Mouse (Mus musculus): ENCODE data around the gene Cdc42se2. TPM values are rescaled to one million over a fixed set of nuclear protein-coding genes. Genes with fewer than 3 reads are reported as not detected.

Cdc42se2 gene
- total RNA-seq, 1 experiment from 2014 or later: 25.1 TPM

GRCm38 (mm10) chr11:54754301-54755147 lies 33.0 kb downstream of the Cdc42se2 start:
- no peak for DNase-seq

DNA sequence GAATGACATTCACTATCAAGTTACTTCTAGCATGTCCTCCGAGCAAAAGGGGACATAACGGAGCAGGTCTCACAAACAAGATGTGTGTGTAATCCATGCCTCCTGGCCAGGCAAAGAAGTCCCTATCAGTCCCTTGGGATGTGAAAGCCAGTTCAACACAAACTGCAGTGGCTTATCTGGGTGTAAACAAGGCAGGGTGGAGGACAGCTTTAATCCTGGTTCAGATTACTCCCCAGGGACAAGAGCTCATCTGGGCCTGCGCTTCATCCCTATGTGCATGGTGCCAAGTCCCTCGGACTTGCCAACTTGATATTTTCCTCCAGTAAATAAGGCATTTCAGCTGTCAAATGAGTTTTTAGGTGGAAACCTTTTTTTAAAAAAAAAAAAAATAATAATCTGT lies 36.0 kb downstream of the Cdc42se2 start:
- DNase-seq: no peak

- no peak for DNase-seq
These were observed 38.6 kb downstream of the Cdc42se2 start for GRCm38 (mm10) chr11:54748891-54749290.

- no peak for DNase-seq
These were observed 43.2 kb downstream of the Cdc42se2 start for GRCm38 (mm10) chr11:54744231-54744630.

DNA sequence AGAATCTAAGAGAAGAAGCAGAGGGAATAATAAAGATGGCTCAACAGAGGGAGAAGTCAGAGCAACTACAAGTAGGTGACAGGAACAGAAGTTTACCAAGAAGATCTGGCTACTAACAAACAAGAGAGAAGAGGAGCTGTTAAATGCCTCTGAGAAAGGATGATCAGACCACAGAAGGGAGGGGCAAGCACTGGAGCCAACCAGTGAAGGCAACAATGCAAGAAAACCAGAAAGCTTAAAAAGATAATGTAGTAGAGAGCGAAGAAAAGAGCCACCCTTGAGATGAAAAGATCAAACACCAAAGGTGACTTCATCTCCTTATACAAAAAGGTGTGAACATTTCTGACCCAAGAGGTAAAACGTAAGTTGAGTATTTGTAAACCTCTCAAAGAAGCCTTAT lies 46.1 kb downstream of the Cdc42se2 start:
- no peak for DNase-seq

- DNase-seq: no peak
These were observed 48.3 kb downstream of the Cdc42se2 start for GRCm38 (mm10) chr11:54739012-54739750.

DNA sequence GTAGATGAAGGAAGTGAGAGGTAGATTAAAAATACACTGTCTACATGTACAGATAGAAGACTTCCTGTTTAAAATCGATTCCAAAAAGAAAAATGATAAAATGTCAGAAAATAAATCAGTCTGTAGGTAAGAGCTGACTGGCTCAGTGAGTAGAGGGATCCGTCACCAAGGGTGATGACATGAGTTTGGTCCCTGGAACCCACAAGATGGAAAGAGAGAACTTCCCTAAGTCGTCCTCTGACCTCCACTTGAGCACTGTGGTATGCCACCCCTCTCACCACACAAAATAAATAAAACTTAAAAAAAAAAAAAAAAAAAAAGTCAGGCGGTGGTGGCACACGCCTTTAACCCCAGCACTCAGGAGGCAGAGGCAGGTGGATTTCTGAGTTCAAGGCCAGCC lies 50.6 kb downstream of the Cdc42se2 start:
- DNase-seq: no peak

DNA sequence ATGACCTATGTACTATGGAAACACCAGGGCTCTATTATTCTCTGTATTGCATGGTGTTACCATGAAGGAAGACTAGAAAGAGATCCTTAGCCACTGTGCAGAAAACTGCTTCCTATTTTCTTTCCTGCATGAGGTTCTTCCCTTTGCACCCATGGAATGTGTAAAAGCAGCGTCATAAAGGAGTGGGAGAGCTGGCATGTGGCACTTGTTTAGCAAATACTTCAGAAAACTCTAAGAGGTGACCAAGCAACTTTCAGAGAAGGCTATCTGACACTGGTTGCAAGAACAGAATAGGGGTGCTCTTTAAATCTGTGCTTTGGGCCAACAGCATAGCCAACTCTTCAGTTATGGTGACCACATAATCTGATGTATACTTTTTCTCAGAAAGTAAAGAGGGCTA lies 52.4 kb downstream of the Cdc42se2 start:
- no peak for DNase-seq

- no peak for DNase-seq
These were observed 53.9 kb downstream of the Cdc42se2 start for GRCm38 (mm10) chr11:54733546-54733945.

DNA sequence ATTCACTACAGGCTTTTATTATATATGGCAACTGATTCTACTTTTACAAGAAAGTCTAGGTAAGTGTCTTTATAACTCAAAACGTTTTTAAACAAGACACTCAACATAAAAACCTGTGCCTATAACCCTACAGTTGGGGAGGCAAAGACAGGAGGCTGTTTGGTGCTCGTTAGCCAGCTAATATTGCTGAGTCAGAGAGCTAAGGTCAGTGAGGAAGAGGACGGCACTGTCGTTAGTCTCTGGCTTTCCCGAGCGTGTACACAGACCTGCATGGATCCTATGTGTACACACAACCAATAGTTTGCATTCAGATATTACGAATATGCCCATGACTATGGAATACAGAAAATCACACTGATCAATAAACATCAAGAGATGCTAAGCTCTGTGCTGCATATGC lies 56.1 kb downstream of the Cdc42se2 start:
- no peak for DNase-seq

DNA sequence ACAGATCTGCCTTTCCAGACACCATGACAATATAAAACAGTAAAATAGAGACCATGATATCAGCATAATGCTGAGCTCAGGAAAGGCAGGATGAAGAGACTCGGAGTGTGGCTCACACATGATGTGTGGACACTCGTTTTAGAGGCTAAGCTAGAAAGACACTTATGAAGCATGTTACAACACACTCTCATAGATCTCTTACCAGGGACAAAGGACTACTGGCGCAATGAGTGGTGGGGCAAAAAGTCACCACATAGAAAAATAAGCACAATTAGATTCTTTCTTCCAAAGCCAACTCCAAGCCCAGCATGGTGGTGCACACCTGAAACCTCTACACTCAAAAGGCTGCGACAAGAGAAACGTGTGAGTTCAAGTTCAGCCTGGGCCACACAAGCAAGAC lies 56.5 kb downstream of the Cdc42se2 start:
- DNase-seq: no peak

GRCm38 (mm10) chr11:54729311-54729710 lies 58.2 kb downstream of the Cdc42se2 start:
- no peak for DNase-seq

DNA sequence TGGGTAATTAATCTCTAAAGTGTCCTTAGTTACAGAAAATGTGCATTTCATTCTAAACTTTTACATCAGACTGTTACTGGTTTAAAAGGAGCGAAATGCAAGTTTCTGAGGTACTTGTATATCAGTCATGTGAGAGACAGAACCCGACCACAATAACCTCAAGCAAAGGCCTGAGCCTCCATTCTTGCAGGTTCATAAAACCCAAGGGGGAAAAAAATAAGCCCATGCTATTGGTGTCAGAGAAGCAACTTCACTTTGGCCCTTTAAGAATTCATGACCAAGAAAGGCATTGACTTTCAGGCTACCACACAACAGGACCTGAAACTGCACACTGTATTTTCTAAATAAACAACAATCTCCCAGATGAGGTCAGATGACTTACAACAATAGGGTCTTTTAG lies 59.1 kb downstream of the Cdc42se2 start:
- no peak for DNase-seq

DNA sequence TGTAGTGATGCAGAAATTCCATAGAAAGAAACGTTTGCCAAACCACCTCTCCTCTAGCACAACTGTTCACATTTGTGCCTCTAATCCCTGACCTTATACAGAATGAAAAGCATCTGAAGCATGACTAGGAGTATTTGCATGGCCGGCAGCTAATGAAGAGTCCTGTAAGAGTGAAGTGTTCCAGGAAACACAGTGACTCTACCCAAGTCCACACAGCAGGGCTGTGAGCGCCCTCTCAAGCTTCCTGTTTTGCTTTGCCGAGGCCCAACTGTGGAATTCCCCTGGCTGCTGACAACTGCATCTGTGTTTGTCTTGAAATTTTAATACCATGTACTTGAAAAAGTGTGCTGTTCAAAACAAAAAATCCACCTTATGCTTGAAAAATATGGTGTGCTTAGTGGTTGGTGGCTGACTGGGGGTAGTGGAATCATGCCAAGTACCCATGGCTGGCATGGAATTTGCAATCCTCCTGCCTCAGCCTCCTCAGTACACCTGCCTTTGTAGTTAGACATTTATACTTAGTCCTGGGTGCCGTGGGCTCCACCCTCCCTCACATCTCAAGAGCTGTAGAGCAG lies 60.1 kb downstream of the Cdc42se2 start:
- no peak for DNase-seq

- DNase-seq: no peak
These were observed 60.9 kb downstream of the Cdc42se2 start for GRCm38 (mm10) chr11:54726571-54727062.

GRCm38 (mm10) chr11:54724353-54725034 lies 63.0 kb downstream of the Cdc42se2 start:
- peak; percentile 33 for DNase-seq

GRCm38 (mm10) chr11:54722057-54722456 lies 65.4 kb downstream of the Cdc42se2 start:
- no peak for DNase-seq

DNA sequence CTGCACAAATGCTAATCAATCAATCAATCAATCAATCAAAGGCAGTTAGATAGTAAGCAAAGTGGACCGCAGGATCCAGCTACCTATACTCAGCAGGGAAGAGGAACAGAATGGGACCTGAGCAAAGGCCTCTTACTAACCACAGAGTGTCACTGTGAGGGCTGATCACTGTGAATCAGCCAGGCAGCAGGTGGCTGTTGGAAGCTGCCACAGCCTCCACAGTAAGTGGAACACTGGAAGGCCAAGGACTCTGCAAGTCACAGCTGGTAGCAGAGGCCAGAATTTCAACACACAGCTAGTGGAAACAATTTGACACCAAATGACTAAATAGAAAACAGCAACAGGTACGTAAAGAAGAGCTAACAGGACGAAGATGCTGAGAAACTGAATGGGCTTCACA lies 68.9 kb downstream of the Cdc42se2 start:
- peak; percentile 12 for DNase-seq

- DNase-seq: no peak
These were observed 69.6 kb downstream of the Cdc42se2 start for GRCm38 (mm10) chr11:54717893-54718292.

- DNase-seq: no peak
These were observed 74.6 kb downstream of the Cdc42se2 start for GRCm38 (mm10) chr11:54712849-54713248.

DNA sequence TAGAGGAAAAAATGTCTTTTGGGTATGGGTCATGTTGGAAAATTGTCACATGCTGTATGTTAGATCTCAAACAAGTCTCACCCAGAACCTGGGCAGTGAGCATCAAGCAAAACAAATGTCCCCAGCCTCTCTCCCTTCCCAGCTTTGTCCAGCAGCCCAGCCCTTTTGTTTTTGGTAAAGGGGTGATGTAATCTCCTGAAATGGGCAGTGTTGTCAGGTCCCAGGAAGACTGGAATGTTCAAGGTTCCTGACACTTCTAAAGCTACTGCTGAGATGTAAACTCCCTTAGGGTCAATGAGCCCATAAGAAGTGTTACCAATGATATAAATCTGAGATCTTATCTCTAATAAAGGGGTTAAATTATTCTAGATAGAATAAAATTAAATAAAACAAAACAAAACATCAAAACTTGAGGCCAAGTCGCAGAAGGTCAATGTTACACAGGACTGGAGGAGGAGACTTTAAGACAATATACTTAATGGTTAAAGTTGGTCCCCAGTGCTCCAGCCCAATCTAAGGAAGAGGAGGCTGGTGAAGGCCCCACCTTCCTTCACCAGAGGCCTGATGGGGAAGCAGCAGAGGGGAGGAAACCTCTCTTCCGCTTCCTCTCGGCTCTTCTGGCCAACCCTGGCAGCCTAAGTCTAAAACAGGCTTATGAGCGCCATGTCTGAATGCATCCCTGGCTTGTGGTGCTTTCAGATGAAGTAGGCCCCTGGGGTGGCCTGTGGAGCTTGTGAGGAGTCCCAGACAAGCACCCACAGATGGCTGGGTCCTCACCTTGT lies 76.8 kb downstream of the Cdc42se2 start:
- DNase-seq: no peak

DNA sequence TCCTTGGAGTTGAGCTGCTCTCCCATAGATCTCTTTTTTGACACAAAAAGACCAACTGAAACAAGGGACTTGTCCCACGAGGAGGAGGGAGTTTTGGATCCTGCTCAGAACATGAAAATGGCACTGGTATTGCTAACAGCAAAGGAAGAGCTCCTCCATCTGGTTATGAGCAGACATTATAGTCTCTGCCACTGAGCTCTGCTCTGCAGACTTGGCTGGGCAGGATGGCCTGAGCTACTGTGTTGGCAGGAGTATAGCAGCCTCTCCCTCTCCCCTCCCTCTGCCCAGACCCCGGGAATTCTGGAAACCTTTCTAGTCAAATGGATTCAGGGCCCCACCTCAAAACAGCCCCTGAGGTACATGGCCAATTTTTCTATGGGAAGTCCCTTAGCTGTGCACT lies 77.8 kb downstream of the Cdc42se2 start:
- DNase-seq: no peak

Data from adrenal gland, postnatal 25 days (tissue).